Mouse (Mus musculus) hindbrain, embryonic 14.5 days (tissue): Measurements from ENCODE around the gene C2cd2l. TPM values are rescaled to one million over a fixed set of nuclear protein-coding genes. Genes with fewer than 3 reads are reported as not detected.
A peak's percentile ranks its signal among the peaks of the same experiment; 100 is the strongest.
"Not testable (repeated sequence)": the region's sequence is repeated elsewhere in the genome, so short reads cannot be mapped to it uniquely, and the experiment has no call there.

Source experiments
- ATAC-seq: fragments of 200-750 bp; cut with Nextera tagmentation; 2 replicates; pipeline ENCODE4 v1.8.0; 2017; ENCODE audit warnings: moderate number of reproducible peaks, mild to moderate bottlenecking, moderate TSS enrichment, moderate library complexity; ENCODE audit not compliant: low FRiP score
- DNase-seq: peaks from one replicate; pipeline ENCODE4 v3.0.0-alpha.2; 2015; ENCODE audit warnings: low spot score
- H3K27ac ChIP-seq: fragments of 300-500 bp; sonication (generic); 2 replicates; pipeline ENCODE4 v1.5.1; 2014; ENCODE audit warnings: mild to moderate bottlenecking, moderate library complexity
- H3K27me3 ChIP-seq: fragments of 300-500 bp; sonication (generic); 2 replicates; pipeline ENCODE4 v1.6.1; 2014; ENCODE audit warnings: mild to moderate bottlenecking, low read length, mixed read lengths; ENCODE audit not compliant: control insufficient read depth, insufficient read depth
- H3K36me3 ChIP-seq: fragments of 300-500 bp; sonication (generic); replicated peaks from 2 replicates; pipeline ENCODE4 v1.6.1; 2014; ENCODE audit not compliant: control insufficient read depth, insufficient read depth
- H3K4me1 ChIP-seq: fragments of 300-500 bp; sonication (generic); replicated peaks from 2 replicates; pipeline ENCODE4 v1.6.1; 2014; ENCODE audit warnings: antibody characterized with exemption, low read length, mixed read lengths; ENCODE audit not compliant: control insufficient read depth, insufficient read depth
- H3K4me2 ChIP-seq: fragments of 300-500 bp; sonication (generic); replicated peaks from 2 replicates; pipeline ENCODE4 v1.6.1; 2014; ENCODE audit warnings: mild to moderate bottlenecking, moderate library complexity
- H3K4me3 ChIP-seq: fragments of 300-500 bp; sonication (generic); replicated peaks from 2 replicates; pipeline ENCODE4 v1.5.1; 2014; ENCODE audit warnings: mild to moderate bottlenecking, low read length
- H3K9ac ChIP-seq: fragments of 300-500 bp; sonication (generic); 2 replicates; pipeline ENCODE4 v1.6.1; 2014
- H3K9me3 ChIP-seq: fragments of 300-500 bp; sonication (generic); 2 replicates; pipeline ENCODE4 v1.6.1; 2016; ENCODE audit warnings: low read length; ENCODE audit not compliant: control insufficient read depth
- WGBS: fragments of 180-500 bp; shearing (Covaris S2); extraction: QIAGEN DNeasy Blood & Tissue Kit; methylation state at CpG from one replicate; pipeline ENCODE4 v1.1.7; 2014; 5-methylcytosine and 5-hydroxymethylcytosine counted together
- polyA plus RNA-seq: library from polyadenylated mRNA; unstranded; fragments of >200 nt; fragmentation: Nextera tagmentation; extraction: Ambion mirVana; gene quantifications from 2 replicates; pipeline ENCODE4 v1.2.1, GENCODE M21; 2014

The C2cd2l gene
- polyA plus RNA-seq, 1 experiment from 2014 or later, result 24.0 TPM

GRCm38 (mm10) chr9:44337436-44338169 is 17.5 kb upstream of the C2cd2l start:
- no peak for ATAC-seq
- Histone ChIP-seq H3K9ac (peak overlapping the region; percentile 93), H3K4me2 (peak overlapping the region; percentile 96)

GRCm38 (mm10) chr9:44336964-44337363 is 16.9 kb upstream of the C2cd2l start:
- no peaks in the 10 kb centered on the region for H3K9me3 ChIP-seq
- peaks cover 14% of the 10 kb centered on the region for H3K4me1 ChIP-seq
- H3K27ac ChIP-seq, result no peak overlapping the region
- H3K9ac ChIP-seq, result peak overlapping the region; percentile 93
- H3K4me2 ChIP-seq, result peak overlapping the region; percentile 96
- 70% methylated on average over 3 of the region's 3 CpGs for WGBS
- DNase-seq, result no peak
- no peaks in the 10 kb centered on the region for H3K27me3 ChIP-seq
- H3K36me3 ChIP-seq, result peaks cover 27% of the 10 kb centered on the region
- ATAC-seq, result no peak
- H3K4me3 ChIP-seq, result peak overlapping the region; percentile 81; the same call in 1 of the 2 replicates

More at GRCm38 (mm10) chr9:44337436-44338169, 17.5 kb upstream of the C2cd2l start:
- DNase-seq, result no peak
- no peaks in the 10 kb centered on the region for H3K27me3 ChIP-seq
- H3K36me3 ChIP-seq, result peaks cover 20% of the 10 kb centered on the region
- no peak overlapping the region for H3K27ac ChIP-seq
- 64% methylated on average over 9 of the region's 9 CpGs for WGBS
- H3K4me3 ChIP-seq, result no peak overlapping the region
- no peaks in the 10 kb centered on the region for H3K9me3 ChIP-seq
- peaks cover 14% of the 10 kb centered on the region for H3K4me1 ChIP-seq

- DNase-seq, ATAC-seq, H3K27me3 ChIP-seq, H3K27ac ChIP-seq, H3K9me3 ChIP-seq: not testable (repeated sequence)
- 29% methylated on average over 4 of the region's 4 CpGs for WGBS
- H3K36me3 ChIP-seq, result peaks cover 31% of the 10 kb centered on the region
- H3K4me2 ChIP-seq, result peak overlapping the region; percentile 96
- H3K4me3 ChIP-seq, result peak overlapping the region; percentile 81
- peak overlapping the region; percentile 93 for H3K9ac ChIP-seq
- H3K4me1 ChIP-seq, result peaks cover 14% of the 10 kb centered on the region
These were observed 16.4 kb upstream of the C2cd2l start for GRCm38 (mm10) chr9:44336513-44336912.

GRCm38 (mm10) chr9:44336093-44336406 is 16.0 kb upstream of the C2cd2l start:
- Histone ChIP-seq H3K27me3 (no peaks in the 10 kb centered on the region), H3K9ac (peak overlapping the region; percentile 93), H3K9me3 (no peaks in the 10 kb centered on the region), H3K4me2 (peak overlapping the region; percentile 96), H3K4me3 (peak overlapping the region; percentile 81), H3K36me3 (peaks cover 36% of the 10 kb centered on the region), H3K27ac (peak overlapping the region; percentile 92; the same call in 1 of the 2 replicates), H3K4me1 (peaks cover 14% of the 10 kb centered on the region)
- no peak for ATAC-seq
- no peak for DNase-seq
- WGBS, result 2% methylated on average over 5 of the region's 5 CpGs

- H3K9ac ChIP-seq, result peak overlapping the region; percentile 93
- peaks cover 14% of the 10 kb centered on the region for H3K4me1 ChIP-seq
- peaks cover 41% of the 10 kb centered on the region for H3K36me3 ChIP-seq
- no peak for ATAC-seq
- H3K9me3 ChIP-seq, result no peaks in the 10 kb centered on the region
- H3K4me2 ChIP-seq, result peak overlapping the region; percentile 96
- H3K27me3 ChIP-seq, result no peaks in the 10 kb centered on the region
- DNase-seq, result peak; percentile 38
- under 1% methylated on average over 49 of the region's 50 CpGs for WGBS
- H3K27ac ChIP-seq, result peak overlapping the region; percentile 92
- H3K4me3 ChIP-seq, result peak overlapping the region; percentile 81
These were observed 15.4 kb upstream of the C2cd2l start for GRCm38 (mm10) chr9:44335331-44336092.

GRCm38 (mm10) chr9:44334396-44335330 is 14.6 kb upstream of the C2cd2l start, which contains the start of gene H2afx:
H2afx (plus strand) TSS chr9:44334694.
- Histone ChIP-seq H3K4me3 (peak within 1 kb of the TSS; percentile 81), H3K9me3 (no peaks in the 10 kb centered on the region), H3K9ac (peak within 1 kb of the TSS; percentile 93), H3K27ac (peak within 1 kb of the TSS; percentile 92), H3K4me1 (peaks cover 14% of the 10 kb centered on the region), H3K36me3 (peaks cover 46% of the 10 kb centered on the region), H3K4me2 (peak within 1 kb of the TSS; percentile 96), H3K27me3 (no peaks in the 10 kb centered on the region)
- ATAC-seq (peak; percentile 97), DNase-seq (peak; percentile 98)
- WGBS, result under 1% methylated on average over 89 of the region's 91 CpGs

- H3K36me3 ChIP-seq, result peaks cover 52% of the 10 kb centered on the region
- DNase-seq, result no peak
- no peak overlapping the region for H3K4me3 ChIP-seq
- 95% methylated on average over 13 of the region's 13 CpGs for WGBS
- H3K27ac ChIP-seq, result no peak overlapping the region
- ATAC-seq, result no peak
- H3K27me3 ChIP-seq, result no peaks in the 10 kb centered on the region
- H3K9ac ChIP-seq, result no peak overlapping the region
- peaks cover 14% of the 10 kb centered on the region for H3K4me1 ChIP-seq
- no peak overlapping the region for H3K4me2 ChIP-seq
- H3K9me3 ChIP-seq, result no peaks in the 10 kb centered on the region
These were observed 13.0 kb upstream of the C2cd2l start for GRCm38 (mm10) chr9:44332918-44333638.

GRCm38 (mm10) chr9:44330736-44331135 is 10.7 kb upstream of the C2cd2l start:
- Histone ChIP-seq H3K4me1 (peaks cover 10% of the 10 kb centered on the region), H3K9me3 (no peaks in the 10 kb centered on the region), H3K27ac (no peak overlapping the region), H3K4me2 (no peak overlapping the region), H3K9ac (no peak overlapping the region), H3K4me3 (no peak overlapping the region), H3K27me3 (no peaks in the 10 kb centered on the region), H3K36me3 (peaks cover 52% of the 10 kb centered on the region)
- WGBS, result 95% methylated on average over 6 of the region's 6 CpGs
- DNase-seq (no peak), ATAC-seq (no peak)
